Mouse (Mus musculus) heart, embryonic 13.5 days (tissue): ENCODE results near the gene Auts2. TPM values are rescaled to one million over a fixed set of nuclear protein-coding genes. Genes with fewer than 3 reads are reported as not detected.
"Not testable (repeated sequence)": the region's sequence is repeated elsewhere in the genome, so short reads cannot be mapped to it uniquely, and the experiment has no call there.

ENCODE experiments used
- ATAC-seq: fragments of 200-750 bp; cut with Nextera tagmentation; 2 replicates; pipeline ENCODE4 v1.8.0; 2017; ENCODE audit warnings: moderate TSS enrichment; ENCODE audit not compliant: insufficient number of reproducible peaks, low FRiP score, low TSS enrichment; ENCODE audit errors: extremely low read depth
- H3K27ac ChIP-seq: fragments of 300-500 bp; sonication (generic); replicated peaks from 2 replicates; pipeline ENCODE4 v1.5.1; 2015; ENCODE audit warnings: moderate library complexity, mild to moderate bottlenecking, inconsistent platforms
- H3K27me3 ChIP-seq: fragments of 300-500 bp; sonication (generic); replicated peaks from 2 replicates; pipeline ENCODE4 v1.6.1; 2015; ENCODE audit warnings: mild to moderate bottlenecking, inconsistent platforms
- H3K36me3 ChIP-seq: fragments of 300-500 bp; sonication (generic); 2 replicates; pipeline ENCODE4 v1.6.1; 2015; ENCODE audit warnings: mild to moderate bottlenecking, inconsistent platforms
- H3K4me1 ChIP-seq: fragments of 300-500 bp; sonication (generic); 2 replicates; pipeline ENCODE4 v1.6.1; 2015; ENCODE audit warnings: inconsistent platforms
- H3K4me2 ChIP-seq: fragments of 300-500 bp; sonication (generic); 2 replicates; pipeline ENCODE4 v1.6.1; 2015; ENCODE audit warnings: inconsistent platforms, mild to moderate bottlenecking, moderate library complexity
- H3K4me3 ChIP-seq: fragments of 300-500 bp; sonication (generic); 2 replicates; pipeline ENCODE4 v1.5.1; 2015; ENCODE audit warnings: moderate library complexity, mild to moderate bottlenecking, inconsistent platforms
- H3K9ac ChIP-seq: fragments of 300-500 bp; sonication (generic); 2 replicates; pipeline ENCODE4 v1.6.1; 2015; ENCODE audit warnings: inconsistent platforms, mild to moderate bottlenecking, moderate library complexity
- H3K9me3 ChIP-seq: fragments of 300-500 bp; sonication (generic); 2 replicates; pipeline ENCODE4 v1.6.1; 2016; ENCODE audit warnings: inconsistent platforms
- WGBS: fragments of 180-500 bp; shearing (Covaris S2); methylation state at CpG from one replicate; pipeline ENCODE4 v1.1.7; 2015; ENCODE audit warnings: mixed read lengths; 5-methylcytosine and 5-hydroxymethylcytosine counted together
- polyA plus RNA-seq: library from polyadenylated mRNA; unstranded; fragments of >200 nt; fragmentation: Nextera tagmentation; extraction: Ambion mirVana; gene quantifications from 2 replicates; pipeline ENCODE4 v1.2.1, GENCODE M21; 2015

Gene Auts2
- polyA plus RNA-seq = 13.8 and 14.2 TPM in 2 replicates

DNA sequence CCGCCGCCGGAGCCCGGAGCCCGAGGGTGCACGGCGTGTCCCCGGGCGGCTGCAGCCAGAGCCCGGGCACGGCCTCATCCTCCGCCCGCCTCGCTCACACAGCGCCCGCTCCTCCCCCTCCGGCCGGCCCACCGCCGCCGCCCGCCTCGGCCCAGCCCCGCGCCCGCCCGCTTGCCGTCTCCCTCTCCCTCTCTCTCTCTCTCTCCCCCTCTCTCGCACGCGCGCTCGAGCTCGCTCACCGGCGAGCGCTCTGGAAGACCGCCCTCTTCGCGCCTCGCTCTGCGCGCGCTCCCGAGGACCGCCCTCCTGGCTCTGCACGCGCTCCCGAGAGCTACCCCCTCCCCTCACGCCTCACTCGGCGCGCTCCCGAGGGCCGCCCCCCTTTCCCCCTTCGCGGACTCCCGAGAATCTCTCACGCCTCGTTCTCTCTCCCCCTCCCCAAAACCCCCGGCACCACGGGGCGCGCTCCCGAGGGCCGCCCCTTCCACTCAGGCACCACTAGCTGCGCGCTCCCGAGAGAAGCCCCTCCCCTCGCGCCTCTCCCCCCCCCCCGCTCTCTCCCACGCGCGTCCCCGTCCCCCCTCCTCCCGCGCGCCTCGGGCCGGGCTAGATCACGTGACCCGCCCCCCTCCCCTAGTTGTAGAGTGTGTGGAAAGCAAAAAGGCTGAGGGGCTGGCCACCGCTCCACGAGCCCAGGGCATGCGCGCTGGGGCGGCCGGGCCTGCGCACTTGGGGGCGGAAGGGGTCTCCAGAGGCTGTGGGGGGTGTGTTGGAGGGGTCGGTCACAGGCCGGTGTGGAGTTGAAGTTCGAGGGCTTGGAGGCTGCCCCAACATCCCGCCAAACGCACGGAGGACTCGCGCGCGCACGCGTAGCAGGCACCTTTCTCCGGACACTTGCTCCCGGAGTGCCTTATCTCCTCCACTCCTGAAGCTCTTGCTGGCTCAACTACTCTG is at the start of gene Auts2:
TSS of gene Auts2 (minus strand) at position 227 of the 954 bp plus-strand sequence.
- Histone ChIP-seq H3K4me1 (peaks cover 18% of the 10 kb centered on the region), H3K9ac (peak within 1 kb of the TSS; percentile 91), H3K4me2 (peak within 1 kb of the TSS; percentile 94), H3K36me3 (no peaks in the 10 kb centered on the region), H3K27ac (peak within 1 kb of the TSS; percentile 90), H3K27me3 (peaks cover 14% of the 10 kb centered on the region; the same call in 1 of the 2 replicates), H3K9me3 (no peaks in the 10 kb centered on the region), H3K4me3 (peak within 1 kb of the TSS; percentile 88)
- WGBS = under 1% methylated on average over 92 of the region's 105 CpGs
- peak; percentile 77 for ATAC-seq

- H3K9ac ChIP-seq = no peak overlapping the region
- no peak overlapping the region for H3K27ac ChIP-seq
- H3K36me3 ChIP-seq = no peaks in the 10 kb centered on the region
- H3K9me3 ChIP-seq = no peaks in the 10 kb centered on the region
- H3K4me1 ChIP-seq = peaks cover 5% of the 10 kb centered on the region; the same call in 1 of the 2 replicates
- H3K4me3 ChIP-seq = no peak overlapping the region
- no peak for ATAC-seq
- H3K27me3 ChIP-seq = peaks cover 10% of the 10 kb centered on the region; the same call in 1 of the 2 replicates
- H3K4me2 ChIP-seq = no peak overlapping the region
- WGBS = 80% methylated on average over 24 of the region's 24 CpGs
Measured at GRCm38 (mm10) chr5:132591721-132592695, 48.9 kb upstream of the Auts2 start.

DNA sequence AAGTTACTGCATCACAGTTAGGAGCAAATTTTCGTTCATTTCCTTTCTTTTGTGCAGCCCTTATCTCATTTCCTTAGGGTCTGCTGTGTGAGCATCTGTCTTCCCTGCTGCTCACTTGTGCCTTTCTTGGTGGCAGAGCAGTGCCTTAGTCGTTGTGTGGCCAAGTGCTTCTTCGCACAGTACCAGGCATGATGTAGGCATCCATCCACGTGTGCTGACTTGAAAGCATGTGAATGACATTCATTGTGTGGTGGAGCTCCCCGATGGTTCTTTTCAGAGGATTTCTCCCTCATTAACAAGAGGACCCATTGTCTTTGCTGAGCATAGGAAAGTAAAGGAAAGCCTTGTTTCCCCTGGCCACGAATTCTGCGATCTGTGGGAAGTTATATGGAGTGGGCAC is 36.6 kb upstream of the Auts2 start:
- Histone ChIP-seq H3K9me3 (no peaks in the 10 kb centered on the region), H3K36me3 (no peaks in the 10 kb centered on the region), H3K4me2 (no peak overlapping the region), H3K4me3 (no peak overlapping the region), H3K27ac (no peak overlapping the region), H3K9ac (no peak overlapping the region), H3K4me1 (no peaks in the 10 kb centered on the region), H3K27me3 (no peaks in the 10 kb centered on the region)
- no peak for ATAC-seq
- WGBS = 53% methylated on average over 7 of the region's 7 CpGs

DNA sequence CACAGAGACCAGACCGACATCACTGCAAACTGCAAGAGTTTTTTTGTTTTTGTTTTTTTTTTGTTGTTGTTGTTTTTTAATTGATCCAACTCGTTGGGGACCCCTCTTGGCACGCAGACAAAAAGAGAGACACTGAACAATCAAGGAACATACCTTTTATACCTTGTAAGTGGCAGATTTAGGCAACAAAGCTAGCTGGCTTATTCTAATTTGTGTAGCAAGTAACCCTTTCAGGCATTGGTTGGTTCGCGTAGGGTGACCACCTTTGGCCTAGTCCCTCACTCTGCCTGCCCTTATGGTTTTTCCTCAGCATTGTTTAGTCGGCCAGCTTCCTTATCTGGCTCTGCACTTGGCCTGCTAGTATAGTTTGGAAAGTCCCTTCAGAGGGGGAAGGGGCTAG is 17.6 kb upstream of the Auts2 start:
- H3K4me1 ChIP-seq, ATAC-seq, H3K27ac ChIP-seq, H3K9me3 ChIP-seq, H3K9ac ChIP-seq, H3K4me3 ChIP-seq, H3K4me2 ChIP-seq, H3K27me3 ChIP-seq, H3K36me3 ChIP-seq: not testable (repeated sequence)
- 54% methylated on average over 6 of the region's 6 CpGs for WGBS

DNA sequence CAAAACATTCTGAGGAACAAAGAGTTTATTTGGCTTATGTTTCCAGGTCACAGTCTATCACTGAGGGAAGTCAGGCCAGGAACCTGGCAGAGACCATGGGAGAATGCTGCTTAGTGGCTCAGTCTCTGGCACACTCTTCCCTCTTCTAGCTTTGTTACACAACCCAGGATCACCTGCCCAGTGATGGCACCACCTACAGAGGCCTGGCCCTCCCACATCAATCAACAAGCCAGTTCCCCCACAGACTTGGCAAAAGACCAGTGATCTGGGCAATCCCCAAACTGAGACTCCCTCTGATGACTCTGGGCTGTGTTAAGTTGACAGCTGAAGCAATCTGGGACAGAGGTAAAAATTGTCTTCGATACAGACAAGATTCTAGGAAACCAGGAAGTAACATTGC is 2.6 kb upstream of the Auts2 start:
- peaks cover 18% of the 10 kb centered on the region; the same call in 1 of the 2 replicates for H3K27me3 ChIP-seq
- no peaks in the 10 kb centered on the region for H3K9me3 ChIP-seq
- ATAC-seq = no peak
- no peaks in the 10 kb centered on the region for H3K36me3 ChIP-seq
- no peak overlapping the region for H3K4me3 ChIP-seq
- H3K4me1 ChIP-seq = peaks cover 10% of the 10 kb centered on the region
- H3K9ac ChIP-seq = no peak overlapping the region
- H3K27ac ChIP-seq = no peak overlapping the region
- 44% methylated on average over 1 of the region's 1 CpGs for WGBS
- no peak overlapping the region for H3K4me2 ChIP-seq

DNA sequence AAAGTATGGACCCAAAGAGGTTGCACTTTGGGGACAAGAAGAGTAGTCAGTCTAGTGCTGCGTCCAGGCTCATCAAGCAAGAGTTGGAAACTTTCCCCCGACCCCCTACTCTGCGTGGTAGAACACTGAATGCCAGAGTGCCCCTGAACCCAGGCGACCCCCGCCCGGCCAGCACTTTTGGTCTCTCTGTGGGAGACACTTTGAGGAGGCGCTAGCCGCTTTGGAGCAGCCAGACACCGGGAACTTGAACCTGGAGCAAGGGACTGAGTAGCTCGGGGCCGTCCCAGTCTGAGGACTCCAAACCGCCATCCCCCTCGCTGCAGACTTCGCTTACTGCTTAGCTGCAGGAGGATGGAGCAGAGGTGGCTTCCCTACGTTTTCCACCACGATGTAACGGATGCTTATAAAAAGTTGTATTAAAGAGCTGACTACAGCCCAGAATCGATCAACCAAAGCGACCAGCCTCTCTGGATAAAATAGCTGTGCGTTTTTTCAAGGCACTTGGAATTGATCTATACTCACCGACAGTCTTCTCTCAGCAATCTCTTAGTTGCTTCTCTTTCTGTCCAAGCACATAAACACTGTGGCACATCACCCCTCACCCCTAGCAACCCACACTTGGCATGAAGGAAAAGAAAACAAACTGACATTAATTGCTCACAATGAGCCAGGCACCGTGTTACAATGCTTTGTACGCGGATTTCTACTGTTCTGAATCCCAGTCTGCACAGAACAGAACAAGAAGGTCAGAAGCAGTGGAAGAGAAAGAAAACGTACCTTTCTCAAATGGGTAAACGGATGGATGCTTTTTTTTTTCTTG is 1.2 kb upstream of the Auts2 start:
- peak overlapping the region; percentile 91 for H3K9ac ChIP-seq
- peaks cover 18% of the 10 kb centered on the region for H3K4me1 ChIP-seq
- peak overlapping the region; percentile 94 for H3K4me2 ChIP-seq
- no peak for ATAC-seq
- H3K9me3 ChIP-seq = no peaks in the 10 kb centered on the region
- 8% methylated on average over 26 of the region's 26 CpGs for WGBS
- H3K4me3 ChIP-seq = peak overlapping the region; percentile 88
- H3K36me3 ChIP-seq = no peaks in the 10 kb centered on the region
- peaks cover 14% of the 10 kb centered on the region; the same call in 1 of the 2 replicates for H3K27me3 ChIP-seq
- H3K27ac ChIP-seq = no peak overlapping the region; the same call in 1 of the 2 replicates

- ATAC-seq = no peak
- WGBS = under 1% methylated on average over 28 of the region's 28 CpGs
Measured at GRCm38 (mm10) chr5:132542381-132543020, 643 bp downstream of the Auts2 start.

GRCm38 (mm10) chr5:132541951-132542350 is 1.2 kb downstream of the Auts2 start:
- no peak for ATAC-seq

More at GRCm38 (mm10) chr5:132542381-132543020, 643 bp downstream of the Auts2 start:
- H3K27ac ChIP-seq = peak overlapping the region; percentile 90
- H3K9me3 ChIP-seq = no peaks in the 10 kb centered on the region
- H3K4me3 ChIP-seq = peak overlapping the region; percentile 88
- H3K27me3 ChIP-seq = peaks cover 14% of the 10 kb centered on the region; the same call in 1 of the 2 replicates
- peaks cover 20% of the 10 kb centered on the region for H3K4me1 ChIP-seq
- peak overlapping the region; percentile 91 for H3K9ac ChIP-seq
- no peaks in the 10 kb centered on the region for H3K36me3 ChIP-seq
- H3K4me2 ChIP-seq = peak overlapping the region; percentile 94

DNA sequence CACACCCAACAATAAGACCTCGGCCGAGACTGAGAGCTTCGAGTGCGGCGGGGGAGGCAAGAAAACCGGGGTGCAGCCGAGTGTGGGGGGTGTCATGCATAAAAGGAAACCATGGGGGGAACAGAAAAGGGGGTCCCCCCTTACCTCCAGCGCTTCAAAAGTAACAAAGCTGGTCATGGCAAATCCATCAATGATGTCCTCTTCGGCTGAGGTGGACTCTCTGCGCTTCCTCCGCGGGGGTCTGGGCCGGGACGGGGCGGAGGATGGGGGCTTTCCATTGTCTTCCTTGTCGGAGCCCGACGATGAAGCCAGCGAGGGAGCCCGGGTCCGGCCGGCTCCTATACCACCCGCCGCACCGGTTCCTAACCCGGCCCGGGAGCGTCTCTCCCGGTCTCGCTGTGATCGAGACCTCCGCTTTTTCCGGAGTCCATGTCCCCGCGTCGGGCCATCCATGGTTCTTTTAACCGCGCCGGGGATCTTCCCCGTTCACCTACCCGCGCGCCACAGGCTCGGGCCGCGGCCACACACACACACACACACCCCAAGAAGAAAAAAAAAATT is 1.7 kb downstream of the Auts2 start:
- peaks cover 14% of the 10 kb centered on the region; the same call in 1 of the 2 replicates for H3K27me3 ChIP-seq
- ATAC-seq = no peak
- WGBS = under 1% methylated on average over 46 of the region's 46 CpGs
- H3K4me2 ChIP-seq = peak overlapping the region; percentile 94
- H3K9me3 ChIP-seq = no peaks in the 10 kb centered on the region
- peaks cover 22% of the 10 kb centered on the region for H3K4me1 ChIP-seq
- H3K27ac ChIP-seq = peak overlapping the region; percentile 90; the same call in 1 of the 2 replicates
- H3K36me3 ChIP-seq = no peaks in the 10 kb centered on the region
- peak overlapping the region; percentile 91 for H3K9ac ChIP-seq
- peak overlapping the region; percentile 88 for H3K4me3 ChIP-seq

More at GRCm38 (mm10) chr5:132541951-132542350, 1.2 kb downstream of the Auts2 start:
- H3K27me3 ChIP-seq = peaks cover 14% of the 10 kb centered on the region; the same call in 1 of the 2 replicates
- peak overlapping the region; percentile 88 for H3K4me3 ChIP-seq
- no peaks in the 10 kb centered on the region for H3K36me3 ChIP-seq
- H3K4me2 ChIP-seq = peak overlapping the region; percentile 94
- peaks cover 22% of the 10 kb centered on the region for H3K4me1 ChIP-seq
- under 1% methylated on average over 17 of the region's 21 CpGs for WGBS
- peak overlapping the region; percentile 91 for H3K9ac ChIP-seq
- H3K9me3 ChIP-seq = no peaks in the 10 kb centered on the region
- H3K27ac ChIP-seq = peak overlapping the region; percentile 90; the same call in 1 of the 2 replicates
